Mouse (Mus musculus) lung, postnatal 14 days (tissue): ENCODE results near the gene Erbin.

Experiments used
- DNase-seq: peaks from one replicate; pipeline ENCODE4 v3.0.0; 2021

The Erbin gene

GRCm38 (mm10) chr13:103920261-103920932 lies at the start of gene Erbin:
Gene Erbin, minus strand, starts transcription at chr13:103920514.
- peak; percentile 84 for DNase-seq

DNA sequence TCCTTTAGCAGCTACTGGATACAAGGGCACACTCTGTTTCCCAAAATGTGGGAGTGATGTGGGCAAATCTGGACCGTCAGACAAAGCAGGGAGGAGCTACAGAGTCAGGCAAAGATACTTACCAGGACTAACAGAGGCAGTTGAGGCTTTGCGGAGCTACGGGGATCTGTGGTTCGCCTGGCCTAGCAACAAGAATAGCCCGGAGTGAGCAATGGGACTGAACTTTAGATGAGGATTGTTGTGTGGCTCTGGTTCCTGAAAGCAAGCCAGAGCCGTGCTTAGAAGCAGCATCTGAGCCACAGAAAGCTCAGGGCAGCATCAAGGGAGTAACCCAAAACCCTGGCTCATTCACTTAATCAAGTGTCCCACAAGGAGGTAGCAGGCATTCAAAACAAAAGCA lies 49.6 kb upstream of the Erbin start:
- no peak for DNase-seq

DNA sequence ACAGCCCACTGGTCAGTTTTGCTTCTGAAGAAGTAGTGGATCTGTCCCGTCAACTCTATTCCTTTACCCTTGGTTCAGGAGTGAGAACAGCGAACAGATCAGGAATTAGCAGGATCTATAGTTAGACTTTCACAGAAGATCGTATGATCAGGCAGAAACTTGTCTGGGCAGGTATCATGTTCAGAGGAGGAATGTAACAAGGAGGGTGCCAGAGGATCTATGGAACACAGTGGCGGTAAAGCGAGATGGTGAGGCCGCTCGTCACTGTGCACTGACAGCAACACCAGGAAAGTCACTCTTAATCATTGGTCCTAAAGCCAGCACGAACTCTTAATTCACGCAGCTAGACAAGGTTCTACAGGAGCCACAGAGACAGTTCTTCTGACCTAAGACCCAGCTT lies 47.7 kb upstream of the Erbin start:
- DNase-seq: no peak

DNA sequence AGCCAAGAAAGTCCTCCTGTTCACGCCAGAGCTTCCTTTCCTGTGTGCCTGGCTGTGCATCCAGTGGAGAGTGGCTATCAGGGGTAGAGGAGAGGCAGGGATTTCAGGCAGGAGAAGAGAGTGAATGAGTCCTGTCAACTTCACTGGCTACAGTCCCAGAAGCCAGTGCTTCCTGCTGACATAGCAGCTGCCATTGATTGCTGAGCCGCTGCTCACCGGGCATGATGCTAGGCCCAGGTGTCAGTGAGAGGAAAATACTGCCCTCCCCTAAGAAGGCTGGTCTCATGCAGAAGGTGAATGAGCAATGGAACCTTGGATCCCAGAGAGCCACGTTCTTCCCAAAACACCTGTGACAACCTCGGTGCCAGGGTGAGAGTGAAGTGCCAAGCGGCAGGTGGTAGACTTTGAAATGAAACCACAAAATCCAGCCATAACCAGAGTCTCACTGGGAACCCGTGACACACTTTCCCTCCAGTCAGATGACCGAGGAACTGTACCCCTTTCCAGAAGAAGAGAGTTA lies 46.4 kb upstream of the Erbin start:
- no peak for DNase-seq

GRCm38 (mm10) chr13:103965187-103965586 lies 44.9 kb upstream of the Erbin start:
- DNase-seq: no peak

DNA sequence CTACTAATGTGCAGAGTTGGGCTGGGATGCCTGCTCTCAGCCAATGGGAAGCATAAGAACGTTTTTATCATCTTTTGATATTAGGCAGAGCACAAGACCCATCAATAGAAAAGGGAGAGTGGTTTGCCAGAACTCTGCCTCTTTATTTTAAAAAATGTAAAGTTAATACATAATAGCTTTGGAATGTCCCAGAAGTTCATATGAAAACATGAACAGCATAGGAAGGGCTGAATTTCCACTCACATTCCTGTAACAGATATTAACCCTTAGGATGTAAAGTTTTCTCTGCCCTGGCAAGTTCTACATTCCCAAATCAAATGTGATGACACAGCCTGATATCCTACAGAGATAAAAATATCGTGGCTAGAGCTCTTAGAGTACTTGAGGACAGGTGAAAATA lies 42.8 kb upstream of the Erbin start:
- DNase-seq: no peak

- DNase-seq: no peak
Measured at GRCm38 (mm10) chr13:103959841-103960240, 39.5 kb upstream of the Erbin start.

DNA sequence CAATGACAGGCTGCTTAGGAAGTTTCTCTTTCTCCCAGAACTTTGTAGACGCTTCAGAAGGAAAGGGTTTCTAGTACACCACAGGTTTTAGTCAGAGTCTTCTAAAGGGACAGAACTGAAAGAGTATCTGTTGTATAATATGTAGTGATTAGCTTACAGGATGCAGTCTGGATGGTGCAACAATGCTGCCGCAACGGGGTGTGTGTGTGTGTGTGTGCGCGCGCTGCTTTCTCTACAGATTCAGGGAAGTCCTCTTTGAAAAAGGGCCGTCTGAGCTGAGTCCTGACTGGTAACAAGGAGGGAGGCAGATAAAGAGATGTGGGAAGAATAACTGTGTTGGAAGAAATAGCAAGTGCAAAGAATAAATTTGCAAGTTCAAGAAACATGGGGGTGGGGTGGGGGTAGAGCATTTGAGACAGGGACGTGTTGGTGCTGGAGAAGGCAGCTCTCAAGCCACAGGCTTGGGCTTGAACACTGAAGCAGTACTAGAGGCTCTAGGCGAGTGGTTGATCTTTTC lies 38.4 kb upstream of the Erbin start:
- no peak for DNase-seq

- no peak for DNase-seq
Measured at GRCm38 (mm10) chr13:103957175-103957940, 37.0 kb upstream of the Erbin start.

DNA sequence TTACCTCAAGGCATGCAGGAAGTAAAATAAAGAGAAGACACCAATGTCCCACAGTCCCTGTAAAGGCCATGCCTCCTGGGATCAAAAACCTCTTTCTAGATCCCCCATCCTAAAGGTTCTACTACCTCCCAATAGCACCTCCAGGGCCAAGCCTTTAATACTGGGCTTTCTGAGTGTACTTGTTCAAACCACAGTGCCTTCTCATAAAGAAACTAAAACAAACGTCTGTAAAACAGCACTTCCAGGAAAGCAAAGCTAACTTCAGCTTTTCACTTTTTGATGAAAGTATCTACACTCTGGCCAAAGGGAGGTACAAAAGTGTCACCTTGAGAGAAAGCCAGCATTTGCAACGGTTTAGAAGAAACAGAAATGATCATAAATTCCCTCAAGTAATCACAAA lies 35.3 kb upstream of the Erbin start:
- DNase-seq: no peak

DNA sequence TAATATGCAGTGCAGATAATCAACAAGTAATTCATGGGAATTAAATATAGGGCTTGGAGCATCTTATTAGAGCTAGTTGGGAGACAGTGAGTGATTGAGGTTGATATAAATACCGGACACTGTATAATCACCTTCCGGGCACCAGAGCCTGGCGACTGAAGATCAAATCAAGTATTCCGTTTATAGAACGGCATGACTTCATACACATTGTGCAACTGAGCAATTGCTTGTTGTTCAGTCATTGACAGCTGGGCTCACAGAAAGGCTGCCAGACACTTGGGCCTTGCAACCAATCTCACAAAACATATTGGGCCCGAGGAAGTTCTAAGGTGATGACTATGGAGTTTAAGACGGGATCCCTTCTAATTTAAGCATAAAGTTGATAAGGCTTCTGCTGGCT lies 31.1 kb upstream of the Erbin start:
- DNase-seq: peak; percentile 35

GRCm38 (mm10) chr13:103940796-103941195 lies 20.5 kb upstream of the Erbin start:
- DNase-seq: no peak

- no peak for DNase-seq
Measured at GRCm38 (mm10) chr13:103924586-103924985, 4.3 kb upstream of the Erbin start.

DNA sequence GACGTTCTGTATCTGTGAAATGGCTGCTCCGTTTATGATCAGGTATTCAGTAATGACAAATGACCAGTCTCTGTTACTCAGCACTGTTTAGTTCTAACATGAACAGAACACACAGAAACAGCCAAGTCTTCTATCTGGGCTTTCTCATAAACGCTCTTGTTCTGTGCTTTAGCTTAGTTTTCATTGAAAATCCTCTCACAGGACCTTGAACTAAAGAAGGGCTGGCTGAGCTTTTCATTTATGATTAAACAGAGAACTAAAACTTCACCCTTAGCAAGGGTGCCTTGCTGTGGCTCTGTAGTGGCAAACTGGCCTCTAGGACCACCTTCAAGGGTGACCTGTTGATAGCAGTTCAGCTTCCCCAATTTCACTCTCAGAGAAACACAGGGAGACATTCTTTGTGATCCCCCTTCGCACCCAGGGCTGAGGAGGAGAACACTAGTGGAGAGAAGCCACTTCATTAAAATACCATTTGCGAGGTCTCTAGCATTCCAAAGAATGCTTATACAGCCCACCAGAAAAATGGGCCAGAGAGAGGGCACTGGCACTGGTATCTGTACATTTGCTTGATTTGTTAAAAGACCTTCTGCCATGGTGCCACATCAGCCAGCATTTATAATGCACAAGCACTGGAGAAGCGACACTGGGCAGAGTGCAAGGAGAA lies 3.2 kb upstream of the Erbin start:
- DNase-seq: no peak

DNA sequence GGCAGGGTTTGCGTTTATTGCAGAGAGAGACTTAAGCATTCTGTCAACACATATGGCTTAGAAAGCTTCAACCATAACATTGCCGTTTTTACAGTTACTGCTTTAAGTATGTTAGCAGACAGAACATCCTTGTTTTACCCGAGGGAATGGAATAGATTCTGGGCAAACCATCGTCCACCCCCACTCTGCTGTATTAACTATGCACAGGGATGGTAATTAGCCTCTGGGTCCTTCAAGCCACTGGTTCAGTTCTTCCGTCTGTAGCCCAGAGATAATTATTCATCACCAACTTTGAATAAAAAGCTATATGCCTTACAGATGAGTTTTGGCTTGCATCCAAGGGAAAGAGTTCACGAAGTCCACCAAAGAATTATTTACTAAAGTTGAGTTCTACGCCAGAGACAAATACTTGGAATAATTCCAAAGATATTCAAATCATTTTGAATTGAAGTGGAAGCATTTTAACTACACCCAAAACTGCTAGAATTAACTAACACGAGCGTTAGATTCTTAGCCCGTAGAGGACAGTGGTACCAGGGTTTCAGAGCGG lies 1.6 kb upstream of the Erbin start:
- no peak for DNase-seq

DNA sequence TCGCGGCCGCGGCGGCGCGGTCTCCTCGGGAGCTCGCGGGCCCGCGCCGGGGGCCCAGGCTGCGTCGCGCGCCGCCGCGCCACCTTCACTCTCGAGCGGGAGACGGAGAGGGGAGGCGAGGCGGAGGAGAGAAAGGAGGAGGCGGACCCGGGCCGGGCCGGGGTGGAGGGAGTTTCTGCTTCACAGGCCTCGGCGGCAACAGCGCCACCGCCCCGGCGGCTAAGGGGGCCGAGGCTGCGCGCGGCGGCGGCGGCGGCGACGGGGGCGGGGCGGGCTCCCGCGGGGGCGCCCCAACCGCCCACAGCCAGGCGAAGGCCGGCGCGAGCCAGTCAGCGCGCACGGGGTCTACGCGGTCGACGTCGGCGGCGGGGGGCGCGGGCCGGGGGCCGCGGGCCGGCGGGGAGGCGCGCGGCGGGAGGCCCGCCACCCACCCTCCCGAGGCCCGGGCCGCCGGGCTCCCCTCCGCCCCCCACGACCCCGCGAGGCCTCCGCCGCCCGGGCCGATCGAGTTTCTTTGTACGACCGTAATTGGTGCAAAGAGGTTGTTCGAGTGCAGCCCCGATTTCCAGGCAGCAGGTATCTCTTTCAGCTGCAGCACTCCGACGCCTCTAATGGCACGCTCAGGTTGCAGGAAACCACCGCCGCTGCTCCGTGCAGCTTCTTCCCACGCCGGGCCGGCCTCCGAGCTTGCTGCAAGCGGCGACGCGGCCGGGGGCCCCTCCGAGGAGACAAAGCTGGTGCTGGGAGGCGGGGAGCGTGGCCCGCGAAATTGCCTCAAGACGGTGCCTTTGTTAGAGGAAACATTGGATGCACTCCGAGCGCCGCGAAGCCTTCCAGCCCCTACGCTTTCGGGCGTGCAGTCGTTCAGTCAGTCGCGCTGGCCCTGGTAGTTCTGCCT lies 868 bp upstream of the Erbin start:
- peak; percentile 89 for DNase-seq

- DNase-seq: no peak
Measured at GRCm38 (mm10) chr13:103919956-103920260, 406 bp downstream of the Erbin start.

DNA sequence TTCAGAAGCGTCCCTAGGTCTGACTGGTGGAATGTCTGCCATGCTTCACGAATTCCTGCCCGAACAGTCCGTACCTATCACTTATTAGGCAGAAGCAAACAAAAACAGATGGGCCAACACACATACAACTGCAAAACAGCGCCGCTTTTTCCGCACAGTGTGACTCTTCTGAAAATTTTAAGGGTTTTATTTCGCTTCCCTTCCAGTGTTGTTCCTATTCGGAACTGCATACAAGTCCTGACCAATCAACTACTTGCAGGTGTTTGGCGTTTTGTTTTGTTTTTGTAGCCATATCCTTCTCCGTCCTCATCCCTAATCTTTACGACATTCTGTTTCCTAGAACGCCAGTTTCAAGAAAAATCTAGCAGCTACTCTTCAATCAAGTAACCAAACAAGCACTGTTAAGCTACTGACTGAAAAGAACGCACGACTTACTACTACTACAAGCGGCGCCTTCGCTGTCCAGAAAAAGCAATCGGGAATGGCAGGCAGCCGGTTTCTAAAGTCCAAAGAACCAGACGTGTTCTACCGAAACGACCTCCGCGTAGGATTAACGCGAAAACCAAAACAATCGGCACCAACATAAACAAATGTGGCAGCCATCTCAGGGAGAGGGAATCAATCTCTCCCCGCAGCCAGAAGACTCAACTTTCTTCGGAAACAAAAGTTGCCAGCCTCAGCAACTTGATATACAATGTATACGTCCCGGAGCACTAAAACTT lies 919 bp downstream of the Erbin start:
- DNase-seq: peak; percentile 40

DNA sequence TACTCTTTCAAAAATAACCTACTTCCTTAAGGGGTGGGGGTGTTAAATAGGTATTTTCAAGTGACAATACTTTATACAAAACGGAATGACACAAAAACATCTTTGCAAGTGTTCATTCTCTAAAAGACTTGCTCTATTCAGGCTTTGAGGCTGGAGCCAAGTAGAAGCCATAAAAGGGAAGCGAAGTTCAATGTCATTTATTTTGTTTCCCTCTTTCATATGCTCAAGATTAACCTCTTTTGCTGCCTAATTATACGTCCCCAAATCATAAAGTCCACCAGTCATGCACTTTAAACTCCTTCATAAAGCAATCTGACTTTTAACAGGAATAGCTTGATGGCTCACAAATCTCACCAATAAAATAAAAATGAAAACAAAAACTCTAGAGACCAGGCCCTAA lies 1.9 kb downstream of the Erbin start:
- DNase-seq: no peak

- no peak for DNase-seq
Measured at GRCm38 (mm10) chr13:103914114-103914736, 6.1 kb downstream of the Erbin start.

DNA sequence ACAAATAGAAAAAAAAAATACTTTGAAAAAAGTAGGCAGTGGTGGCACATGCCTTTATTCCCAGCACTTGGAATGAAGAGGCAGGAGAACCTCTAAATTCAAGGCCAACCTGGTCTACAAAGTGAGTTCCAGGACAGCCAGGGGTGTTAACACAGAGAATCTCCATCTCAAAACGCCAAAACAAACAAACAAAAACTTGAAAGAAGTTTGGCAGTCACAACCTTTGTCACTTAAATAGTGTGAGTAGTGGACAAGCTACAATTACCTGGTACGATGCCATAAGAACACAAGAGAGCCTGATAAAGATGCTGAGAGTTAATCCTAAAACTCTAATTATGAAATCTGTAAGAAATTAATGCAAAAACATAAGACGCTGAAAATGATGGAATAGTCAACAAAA lies 8.0 kb downstream of the Erbin start:
- DNase-seq: no peak
